Mouse (Mus musculus) G1E (cell line): Measurements from ENCODE around the gene 4931409K22Rik. TPM values are rescaled to one million over a fixed set of nuclear protein-coding genes. Genes with fewer than 3 reads are reported as not detected.

Source experiments
- ATAC-seq: 2 replicates; pipeline ENCODE4 v1.8.0; 2016; ENCODE audit warnings: mild to moderate bottlenecking; ENCODE audit not compliant: insufficient number of reproducible peaks, poor library complexity, low FRiP score, severe bottlenecking; ENCODE audit errors: extremely low read depth
- DNase-seq: peaks from one replicate; pipeline ENCODE4 v3.0.0; 2012; ENCODE audit warnings: low spot score
- H3K27me3 ChIP-seq: 2 replicates; pipeline ENCODE4 v1.6.1; 2012; ENCODE audit warnings: mild to moderate bottlenecking, low read length, inconsistent platforms; ENCODE audit not compliant: insufficient read depth
- H3K36me3 ChIP-seq: replicated peaks from 2 replicates; pipeline ENCODE3; 2012; ENCODE audit warnings: mild to moderate bottlenecking, inconsistent platforms
- H3K4me1 ChIP-seq: 2 replicates; pipeline ENCODE4 v1.6.1; 2012; ENCODE audit warnings: low read depth, low read length, inconsistent platforms, mixed read lengths; ENCODE audit not compliant: insufficient read depth
- H3K4me3 ChIP-seq: 2 replicates; pipeline ENCODE4 v1.5.1; 2012; ENCODE audit warnings: low read depth, mild to moderate bottlenecking, inconsistent platforms, low read length, moderate library complexity, mixed read lengths
- H3K9me3 ChIP-seq: replicated peaks from 2 replicates; pipeline ENCODE4 v1.6.1; 2012; ENCODE audit warnings: inconsistent platforms
- CTCF ChIP-seq: IDR thresholded peaks from 2 replicates; pipeline ENCODE4 v1.5.1; 2012; ENCODE audit warnings: low read depth, low read length, inconsistent platforms, mixed read lengths
- GATA1 ChIP-seq: IDR thresholded peaks from 2 replicates; pipeline ENCODE4 v1.6.1; 2012; ENCODE audit warnings: borderline replicate concordance, low read length, inconsistent platforms, mixed read lengths
- GATA2 ChIP-seq: IDR thresholded peaks from 2 replicates; pipeline ENCODE4 v1.6.1; 2012; ENCODE audit warnings: low read depth, low read length, inconsistent platforms, borderline replicate concordance
- POLR2AphosphoS5 ChIP-seq: IDR thresholded peaks from 2 replicates; pipeline ENCODE4 v1.6.1; 2012; ENCODE audit warnings: low read depth, low read length, inconsistent platforms; ENCODE audit not compliant: insufficient replicate concordance
- TAL1 ChIP-seq: conservative IDR thresholded peaks from 2 replicates; pipeline ENCODE4 v1.6.1; 2012; ENCODE audit warnings: low read depth, low read length, inconsistent platforms, mixed read lengths
- polyA plus RNA-seq: library from polyadenylated mRNA; stranded (reverse); fragments of >175 nt; gene quantifications from 2 replicates; pipeline ENCODE4 v1.2.3, GENCODE M21; 2012
- total RNA-seq, 2 experiments: library from RNA; stranded (forward) in 1 of 2; stranded (reverse) in 1 of 2; fragments of 200-1000 nt in 1 of 2; fragments of >200 nt in 1 of 2; fragmentation: Nextera tagmentation in 1 of 2; gene quantifications; 2 replicates each; pipeline ENCODE4 v1.2.3; 2014 to 2017

The 4931409K22Rik gene
- total and polyA plus RNA-seq, 3 experiments: not detected

- Histone ChIP-seq H3K36me3 (peaks cover 69% of the 10 kb centered on the region), H3K4me1 (peaks cover 19% of the 10 kb centered on the region), H3K9me3 (no peaks in the 10 kb centered on the region), H3K4me3 (no peak overlapping the region), H3K27me3 (peaks cover 15% of the 10 kb centered on the region; the same call in 1 of the 2 replicates)
- ATAC-seq: no peak
- TF ChIP-seq GATA1: no peak
- TF ChIP-seq GATA2: no peak
- TF ChIP-seq TAL1: no peak
- no peak for TF ChIP-seq CTCF
- no peak for TF ChIP-seq POLR2AphosphoS5
- no peak for DNase-seq
Measured at GRCm38 (mm10) chr5:24589511-24590500, 33.2 kb upstream of the 4931409K22Rik start.

GRCm38 (mm10) chr5:24587200-24587577 is 30.6 kb upstream of the 4931409K22Rik start:
- peak; percentile 33 for DNase-seq
- H3K9me3 ChIP-seq: no peaks in the 10 kb centered on the region
- TF ChIP-seq GATA2 (no peak), GATA1 (no peak), TAL1 (no peak), CTCF (no peak), POLR2AphosphoS5 (no peak)
- H3K27me3 ChIP-seq: peaks cover 11% of the 10 kb centered on the region; the same call in 1 of the 2 replicates
- H3K36me3 ChIP-seq: peaks cover 44% of the 10 kb centered on the region
- H3K4me3 ChIP-seq: peak overlapping the region; percentile 83
- peaks cover 19% of the 10 kb centered on the region for H3K4me1 ChIP-seq
- peak; percentile 5; the same call in 1 of the 2 replicates for ATAC-seq

GRCm38 (mm10) chr5:24586547-24587199 is 30.1 kb upstream of the 4931409K22Rik start, which contains the start of gene Chpf2:
Chpf2 (plus strand) TSS chr5:24586741.
- ATAC-seq (peak; percentile 88), DNase-seq (peak; percentile 79)
- Histone ChIP-seq H3K4me3 (peak within 1 kb of the TSS; percentile 83), H3K36me3 (peaks cover 39% of the 10 kb centered on the region), H3K4me1 (peaks cover 19% of the 10 kb centered on the region), H3K27me3 (peaks cover 11% of the 10 kb centered on the region; the same call in 1 of the 2 replicates), H3K9me3 (no peaks in the 10 kb centered on the region)
- TF ChIP-seq GATA1: no peak
- no peak for TF ChIP-seq TAL1
- no peak for TF ChIP-seq GATA2
- TF ChIP-seq POLR2AphosphoS5: no peak
- TF ChIP-seq CTCF: no peak

GRCm38 (mm10) chr5:24586106-24586505 is 29.5 kb upstream of the 4931409K22Rik start:
- Histone ChIP-seq H3K9me3 (no peaks in the 10 kb centered on the region), H3K36me3 (peaks cover 33% of the 10 kb centered on the region), H3K27me3 (peaks cover 11% of the 10 kb centered on the region; the same call in 1 of the 2 replicates), H3K4me1 (peaks cover 19% of the 10 kb centered on the region), H3K4me3 (peak overlapping the region; percentile 83)
- ATAC-seq: no peak
- TF ChIP-seq GATA2 (no peak), GATA1 (no peak)
- no peak for DNase-seq

- TF ChIP-seq GATA1 (no peak), CTCF (no peak), GATA2 (no peak), TAL1 (no peak), POLR2AphosphoS5 (no peak)
- H3K36me3 ChIP-seq: peaks cover 30% of the 10 kb centered on the region
- peaks cover 43% of the 10 kb centered on the region for H3K4me1 ChIP-seq
- no peaks in the 10 kb centered on the region for H3K27me3 ChIP-seq
- DNase-seq (no peak), ATAC-seq (no peak)
- no peaks in the 10 kb centered on the region for H3K9me3 ChIP-seq
- peak overlapping the region; percentile 88 for H3K4me3 ChIP-seq
Measured at GRCm38 (mm10) chr5:24578109-24578963, 21.7 kb upstream of the 4931409K22Rik start.
